Mouse (Mus musculus) lung, adult 2 months (tissue): ENCODE measurements at regions not wholly inside any gene's neighbourhood (a gene's known extent, or its start where the extent isn't known, plus 50 kb on each side); places are given as distances from the start of the nearest gene placed in this dataset.

Source experiments
- CTCF ChIP-seq: fragments of 200-500 bp; IDR thresholded peaks from 2 replicates; pipeline ENCODE4 v1.5.1; 2011; ENCODE audit warnings: mild to moderate bottlenecking, low read length, control low read depth; ENCODE audit not compliant: insufficient read depth
- POLR2A ChIP-seq: fragments of 200-500 bp; IDR thresholded peaks from 2 replicates; pipeline ENCODE4 v1.6.1; 2011; ENCODE audit warnings: low read depth, mild to moderate bottlenecking, control low read depth, low read length, borderline replicate concordance; ENCODE audit errors: extremely low read depth

- no peak for TF ChIP-seq CTCF
- TF ChIP-seq POLR2A = no peak
These were observed 214.6 kb upstream of the Gmds start for GRCm38 (mm10) chr13:32553136-32553535.
